Mouse (Mus musculus) ES-Bruce4 (cell line): Measurements from ENCODE around the gene Sstr4.

Source experiments
- CTCF ChIP-seq: IDR thresholded peaks from one replicate; pipeline ENCODE4 v1.8.1; 2011; ENCODE audit warnings: low read depth, low read length
- POLR2A ChIP-seq: IDR thresholded peaks from one replicate; pipeline ENCODE4 v1.8.1; 2011; ENCODE audit warnings: low read length; ENCODE audit not compliant: insufficient read depth

GRCm38 (mm10) chr2:148395131-148396051 is at the start of gene Sstr4:
- peak; percentile 58 for TF ChIP-seq CTCF
- TF ChIP-seq POLR2A: no peak
